Mouse (Mus musculus): ENCODE data around the gene Heg1.

Gene Heg1

DNA sequence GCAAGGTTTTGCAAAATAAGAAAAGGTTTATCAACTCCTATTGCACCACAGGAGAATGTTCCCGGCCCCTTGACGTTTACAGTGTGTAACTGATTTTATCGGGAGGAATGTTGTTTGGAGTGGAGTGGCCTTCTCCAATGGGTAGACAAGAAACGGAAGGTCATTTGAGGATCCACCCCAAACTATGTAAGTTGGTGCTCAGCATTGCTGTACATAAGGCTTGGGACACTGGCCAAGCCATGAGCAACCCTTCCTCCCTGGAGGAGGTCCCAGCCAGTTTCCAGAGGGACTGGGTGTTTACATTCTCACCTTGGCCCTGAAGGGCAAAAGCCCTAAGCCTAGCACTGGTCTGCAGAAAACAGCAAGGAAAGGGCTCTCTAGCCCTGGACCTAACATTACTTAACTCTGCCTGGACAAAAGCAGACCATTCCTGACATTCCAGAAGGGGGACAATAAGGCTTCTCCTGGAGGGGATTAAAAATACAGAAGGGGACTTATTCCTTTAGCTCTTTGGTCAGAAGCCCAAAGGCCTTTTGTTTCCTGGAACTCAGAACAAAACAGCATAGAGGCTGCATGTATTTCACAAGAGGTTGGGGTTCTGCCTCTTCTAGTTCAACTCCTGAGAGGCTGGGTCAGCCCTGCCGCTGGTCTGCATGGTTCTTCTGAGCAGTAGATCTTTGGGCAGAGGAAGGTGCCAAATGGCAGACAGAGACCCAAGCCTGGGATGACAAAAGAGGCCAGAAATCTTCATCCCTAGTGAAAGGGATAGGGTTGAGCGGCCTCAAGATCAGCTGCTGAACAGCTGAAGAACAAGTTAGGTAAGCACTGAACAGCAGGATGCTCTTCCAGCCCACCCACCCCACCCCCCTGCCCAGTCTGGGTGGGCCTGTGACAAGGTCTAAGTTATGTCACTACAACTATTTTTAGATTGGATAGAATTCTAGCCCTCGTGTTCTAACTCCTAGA, 7.5 kb upstream of the Heg1 start:
- DNase-seq (ENCODE audit: low spot score in 2 of 2) = peak; percentile 86 to 91

- DNase-seq (ENCODE audit: low spot score in 2 of 2) = no peak
Observed at GRCm38 (mm10) chr16:33677313-33677690, 6.9 kb upstream of the Heg1 start.

GRCm38 (mm10) chr16:33677901-33678300, 6.3 kb upstream of the Heg1 start:
- DNase-seq (ENCODE audit: low spot score in 2 of 2) = peak; percentile 82 to 86

DNA sequence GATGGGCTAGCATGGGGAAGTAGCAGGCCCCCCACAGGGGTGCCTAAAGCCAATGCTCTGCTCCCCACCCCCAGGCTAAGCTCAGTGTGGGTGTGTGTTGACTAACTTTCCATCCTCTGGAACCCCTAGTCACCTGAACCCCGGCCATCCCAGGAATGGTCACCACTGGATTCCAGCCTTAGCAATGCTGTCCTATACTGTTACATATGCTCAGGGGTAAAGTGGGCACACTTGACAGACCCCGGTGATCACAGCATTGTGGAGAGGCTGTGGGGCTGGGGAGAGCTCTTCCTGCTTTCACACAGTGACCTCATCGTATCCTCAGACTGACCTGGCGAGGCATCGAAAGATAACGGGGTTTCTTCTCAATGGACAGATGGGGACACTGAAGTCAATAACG, 3.9 kb upstream of the Heg1 start:
- no peak for DNase-seq (ENCODE audit: low spot score in 2 of 2)

DNA sequence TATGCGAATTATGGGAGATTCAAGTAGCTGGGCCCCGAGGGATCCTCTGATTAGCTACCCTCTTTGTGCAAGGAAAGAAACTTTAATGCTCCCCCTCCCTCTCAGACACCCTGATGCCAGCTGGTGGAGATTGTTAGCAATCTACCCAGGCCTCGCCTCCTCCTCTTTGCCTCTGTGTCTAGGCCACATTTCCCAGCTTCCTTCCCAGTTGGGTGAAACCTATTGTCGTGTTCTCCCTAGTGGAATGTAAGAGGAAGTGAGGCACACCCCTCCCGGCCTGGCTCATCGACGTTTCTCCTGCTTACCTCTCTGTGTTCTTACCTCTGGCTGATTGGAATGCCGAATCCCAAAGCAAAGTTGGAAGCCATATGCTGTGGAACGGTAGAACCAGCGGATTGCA, 3.4 kb upstream of the Heg1 start:
- DNase-seq (ENCODE audit: low spot score in 2 of 2) = peak; percentile 72 to 83

GRCm38 (mm10) chr16:33681661-33682060, 2.5 kb upstream of the Heg1 start:
- no peak for DNase-seq (ENCODE audit: low spot score in 2 of 2)

DNA sequence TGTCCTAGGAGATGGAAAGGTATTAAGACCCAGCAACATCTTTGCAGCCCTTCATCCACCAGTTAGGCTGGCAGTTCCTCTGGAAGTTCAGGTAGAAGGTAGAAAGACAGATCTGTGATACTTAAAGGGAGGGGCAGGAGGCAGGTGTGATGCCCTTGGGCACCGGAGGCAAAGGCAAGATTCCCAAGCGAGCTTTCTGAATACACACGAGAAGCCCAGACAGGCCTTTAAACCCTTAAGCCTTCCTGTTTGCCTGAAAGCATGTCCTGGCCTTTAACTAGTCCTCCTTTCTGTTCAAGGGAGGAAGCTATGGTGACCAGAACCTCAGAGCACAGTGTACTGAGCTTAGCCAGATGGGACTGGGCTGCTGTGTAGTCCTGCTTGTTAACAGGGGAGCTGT, 1.5 kb upstream of the Heg1 start:
- DNase-seq (ENCODE audit: low spot score in 2 of 2) = no peak

GRCm38 (mm10) chr16:33683206-33684161, 686 bp upstream of the Heg1 start:
- peak; percentile 61 to 62 for DNase-seq (ENCODE audit: low spot score in 2 of 2)

GRCm38 (mm10) chr16:33684703-33685701, 832 bp downstream of the Heg1 start:
- DNase-seq (ENCODE audit: low spot score in 2 of 2) = peak in 1 of 2 experiments; percentile 53

DNA sequence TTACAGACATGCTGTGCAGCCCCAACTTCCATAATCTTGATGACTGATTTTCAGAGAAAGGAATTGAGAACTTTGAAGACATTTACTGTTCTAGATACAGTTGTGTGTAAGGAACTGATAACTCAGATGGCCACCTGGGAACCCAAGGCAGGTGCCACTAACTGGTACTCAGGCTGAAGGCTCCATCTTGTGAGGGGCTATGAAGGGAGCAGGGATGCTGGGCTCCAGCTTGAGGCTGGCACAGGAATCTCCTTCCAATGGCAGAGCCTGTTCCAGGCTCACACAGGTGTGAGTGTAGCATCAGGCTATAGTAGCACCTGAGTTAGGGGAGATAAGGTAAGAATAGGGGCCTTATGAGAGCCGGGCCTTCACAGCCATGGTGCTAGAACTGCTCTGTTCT, 1.9 kb downstream of the Heg1 start:
- DNase-seq (ENCODE audit: low spot score in 2 of 2) = no peak

- DNase-seq (ENCODE audit: low spot score in 2 of 2) = no peak
Observed at GRCm38 (mm10) chr16:33687724-33688123, 3.6 kb downstream of the Heg1 start.

GRCm38 (mm10) chr16:33690975-33691747, 7.0 kb downstream of the Heg1 start:
- peak in 1 of 2 experiments; percentile 48 for DNase-seq (ENCODE audit: low spot score in 2 of 2)

GRCm38 (mm10) chr16:33693553-33693952, 9.4 kb downstream of the Heg1 start:
- DNase-seq (ENCODE audit: low spot score in 2 of 2) = no peak

GRCm38 (mm10) chr16:33696811-33697575, 12.8 kb downstream of the Heg1 start:
- DNase-seq (ENCODE audit: low spot score in 2 of 2) = peak; percentile 76 to 84

DNA sequence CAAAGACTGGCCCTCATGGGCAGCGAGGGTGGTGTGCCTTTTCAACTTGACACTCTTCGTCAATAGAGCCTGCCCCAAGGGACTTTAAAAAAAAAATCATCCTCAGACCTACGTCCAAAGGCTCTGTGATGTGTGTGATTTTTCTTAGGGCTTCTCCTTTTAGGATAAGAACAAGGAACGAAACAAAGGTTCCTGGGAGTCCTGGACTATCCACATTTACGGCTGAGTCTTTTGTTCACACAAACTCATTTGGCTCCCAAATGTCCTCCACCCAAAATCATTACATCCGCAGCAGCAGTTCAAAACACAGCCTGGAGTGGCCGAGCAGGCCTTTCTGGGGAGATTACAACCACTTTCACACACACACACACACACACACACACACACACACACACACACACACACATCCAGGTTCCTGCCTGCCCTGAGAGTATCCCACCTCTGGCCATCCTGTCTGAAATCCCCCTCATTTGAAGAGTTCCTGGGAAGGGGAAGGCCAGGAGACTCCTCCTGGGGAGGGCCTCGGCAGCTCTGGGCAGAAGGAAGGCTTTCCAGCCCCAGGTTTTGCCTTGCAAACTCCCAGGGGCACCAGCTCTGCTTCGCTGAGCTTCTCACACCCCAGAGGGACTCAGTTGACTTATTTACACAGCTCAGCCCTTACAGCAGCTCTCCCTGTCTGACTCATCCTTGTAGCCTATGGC, 13.6 kb downstream of the Heg1 start:
- peak in 1 of 2 experiments; percentile 60 for DNase-seq (ENCODE audit: low spot score in 2 of 2)

GRCm38 (mm10) chr16:33698277-33698790, 14.2 kb downstream of the Heg1 start:
- peak in 1 of 2 experiments; percentile 43 for DNase-seq (ENCODE audit: low spot score in 2 of 2)

GRCm38 (mm10) chr16:33700584-33700983, 16.4 kb downstream of the Heg1 start:
- DNase-seq (ENCODE audit: low spot score in 2 of 2) = no peak

- no peak for DNase-seq (ENCODE audit: low spot score in 2 of 2)
Observed at GRCm38 (mm10) chr16:33701872-33702271, 17.7 kb downstream of the Heg1 start.

DNA sequence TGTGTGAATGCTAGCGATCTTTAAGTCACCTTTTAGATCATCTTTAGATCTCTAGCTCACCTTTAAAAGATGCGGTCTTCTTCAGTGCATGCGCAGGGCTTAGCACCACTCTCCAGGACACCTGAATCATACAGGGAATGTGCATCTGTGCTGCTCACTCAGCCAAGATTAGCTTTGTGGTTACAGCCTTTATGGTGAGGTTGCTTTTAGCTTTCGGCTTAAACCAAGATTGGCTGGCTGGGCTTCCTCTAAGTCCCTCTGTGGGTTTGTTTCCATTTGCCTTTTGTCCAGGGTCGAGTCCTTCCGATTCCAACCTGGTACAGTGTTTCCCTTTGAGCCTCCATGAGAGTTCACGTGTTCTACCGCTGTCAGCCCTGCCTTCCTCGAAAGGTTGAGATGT, 20.1 kb downstream of the Heg1 start:
- no peak for DNase-seq (ENCODE audit: low spot score in 2 of 2)
